Mouse (Mus musculus) limb, embryonic 11.5 days (tissue): ENCODE results near the gene Kcnip4. TPM values are rescaled to one million over a fixed set of nuclear protein-coding genes. Genes with fewer than 3 reads are reported as not detected.

Experiments used
- ATAC-seq: fragments of 200-750 bp; cut with Nextera tagmentation; 2 replicates; pipeline ENCODE4 v1.8.0; 2017; ENCODE audit warnings: low read depth; ENCODE audit not compliant: insufficient number of reproducible peaks, low FRiP score, low TSS enrichment
- DNase-seq: peaks from one replicate; pipeline ENCODE4 v3.0.0-alpha.2; 2015; ENCODE audit warnings: low spot score
- H3K27ac ChIP-seq: fragments of 300-500 bp; sonication (generic); replicated peaks from 2 replicates; pipeline ENCODE4 v1.5.1; 2014; ENCODE audit warnings: low read depth, mild to moderate bottlenecking, low read length
- H3K27me3 ChIP-seq: fragments of 300-500 bp; sonication (generic); 2 replicates; pipeline ENCODE4 v1.6.1; 2014; ENCODE audit warnings: mild to moderate bottlenecking, low read length, mixed read lengths; ENCODE audit not compliant: control insufficient read depth, insufficient read depth
- H3K36me3 ChIP-seq: fragments of 300-500 bp; sonication (generic); 2 replicates; pipeline ENCODE4 v1.6.1; 2014; ENCODE audit warnings: mild to moderate bottlenecking, low read length, moderate library complexity, mixed read lengths; ENCODE audit not compliant: control insufficient read depth, insufficient read depth
- H3K4me1 ChIP-seq: fragments of 300-500 bp; sonication (generic); 2 replicates; pipeline ENCODE4 v1.6.1; 2014; ENCODE audit warnings: low read length, mixed read lengths; ENCODE audit not compliant: control insufficient read depth, insufficient read depth
- H3K4me2 ChIP-seq: fragments of 300-500 bp; sonication (generic); 2 replicates; pipeline ENCODE4 v1.6.1; 2014; ENCODE audit warnings: low read depth, mild to moderate bottlenecking, moderate library complexity; ENCODE audit not compliant: severe bottlenecking
- H3K4me3 ChIP-seq: fragments of 300-500 bp; sonication (generic); 2 replicates; pipeline ENCODE4 v1.5.1; 2014; ENCODE audit warnings: low read depth, low read length
- H3K9ac ChIP-seq: fragments of 300-500 bp; sonication (generic); 2 replicates; pipeline ENCODE4 v1.6.1; 2014; ENCODE audit warnings: mild to moderate bottlenecking, low read length
- H3K9me3 ChIP-seq: fragments of 300-500 bp; sonication (generic); 2 replicates; pipeline ENCODE4 v1.6.1; 2016; ENCODE audit warnings: low read length; ENCODE audit not compliant: control insufficient read depth
- WGBS: fragments of 180-500 bp; shearing (Covaris S2); extraction: QIAGEN DNeasy Blood & Tissue Kit; methylation state at CpG from one replicate; pipeline ENCODE4 v1.1.7; 2014; 5-methylcytosine and 5-hydroxymethylcytosine counted together
- polyA plus RNA-seq: library from polyadenylated mRNA; unstranded; fragments of >200 nt; fragmentation: Nextera tagmentation; extraction: Ambion mirVana; gene quantifications from 2 replicates; pipeline ENCODE4 v1.2.1, GENCODE M21; 2014

Kcnip4 gene
- polyA plus RNA-seq, 1 experiment from 2014 or later: 0.76 TPM

- DNase-seq (no peak), ATAC-seq (no peak)
- H3K27me3 ChIP-seq: no peaks in the 10 kb centered on the region
- no peaks in the 10 kb centered on the region for H3K4me1 ChIP-seq
- no peaks in the 10 kb centered on the region for H3K36me3 ChIP-seq
- H3K27ac ChIP-seq: no peak overlapping the region
- no peak overlapping the region for H3K4me2 ChIP-seq
- no peaks in the 10 kb centered on the region for H3K9me3 ChIP-seq
- H3K9ac ChIP-seq: no peak overlapping the region
- H3K4me3 ChIP-seq: no peak overlapping the region
These were observed 97.0 kb downstream of the Kcnip4 start for GRCm38 (mm10) chr5:49427689-49428088.

- Histone ChIP-seq H3K9ac (no peak overlapping the region), H3K4me2 (no peak overlapping the region), H3K36me3 (no peaks in the 10 kb centered on the region), H3K27ac (no peak overlapping the region), H3K4me3 (no peak overlapping the region), H3K4me1 (no peaks in the 10 kb centered on the region), H3K27me3 (no peaks in the 10 kb centered on the region), H3K9me3 (no peaks in the 10 kb centered on the region)
- no peak for ATAC-seq
- DNase-seq: no peak
These were observed 105.0 kb downstream of the Kcnip4 start for GRCm38 (mm10) chr5:49419707-49420106.

- Histone ChIP-seq H3K4me2 (no peak overlapping the region), H3K9me3 (no peaks in the 10 kb centered on the region), H3K36me3 (no peaks in the 10 kb centered on the region), H3K4me1 (no peaks in the 10 kb centered on the region), H3K9ac (no peak overlapping the region), H3K27me3 (no peaks in the 10 kb centered on the region), H3K4me3 (no peak overlapping the region), H3K27ac (no peak overlapping the region)
- ATAC-seq (no peak), DNase-seq (no peak)
- WGBS: 63% methylated on average over 1 of the region's 1 CpGs
These were observed 116.4 kb downstream of the Kcnip4 start for GRCm38 (mm10) chr5:49408351-49408750.

- no peak for ATAC-seq
- 53% methylated on average over 3 of the region's 3 CpGs for WGBS
These were observed 154.1 kb downstream of the Kcnip4 start for GRCm38 (mm10) chr5:49370543-49371076.

GRCm38 (mm10) chr5:49368636-49369423 is 155.9 kb downstream of the Kcnip4 start:
- Histone ChIP-seq H3K4me2 (no peak overlapping the region), H3K4me1 (no peaks in the 10 kb centered on the region), H3K9ac (no peak overlapping the region), H3K27ac (no peak overlapping the region), H3K4me3 (no peak overlapping the region), H3K27me3 (no peaks in the 10 kb centered on the region), H3K36me3 (no peaks in the 10 kb centered on the region), H3K9me3 (no peaks in the 10 kb centered on the region)
- 52% methylated on average over 13 of the region's 13 CpGs for WGBS
- DNase-seq (peak; percentile 52), ATAC-seq (no peak)

More at GRCm38 (mm10) chr5:49370543-49371076, 154.1 kb downstream of the Kcnip4 start:
- no peak for DNase-seq
- Histone ChIP-seq H3K4me3 (no peak overlapping the region), H3K27me3 (no peaks in the 10 kb centered on the region), H3K4me2 (no peak overlapping the region), H3K9me3 (no peaks in the 10 kb centered on the region), H3K36me3 (no peaks in the 10 kb centered on the region), H3K27ac (no peak overlapping the region), H3K9ac (no peak overlapping the region), H3K4me1 (no peaks in the 10 kb centered on the region)

- H3K4me3 ChIP-seq: no peak overlapping the region
- no peak overlapping the region for H3K4me2 ChIP-seq
- no peak overlapping the region for H3K9ac ChIP-seq
- DNase-seq: no peak
- no peak for ATAC-seq
- H3K27ac ChIP-seq: no peak overlapping the region
- WGBS: 77% methylated on average over 3 of the region's 3 CpGs
- H3K9me3 ChIP-seq: no peaks in the 10 kb centered on the region
- no peaks in the 10 kb centered on the region for H3K27me3 ChIP-seq
- H3K4me1 ChIP-seq: no peaks in the 10 kb centered on the region
- no peaks in the 10 kb centered on the region for H3K36me3 ChIP-seq
These were observed 168.3 kb downstream of the Kcnip4 start for GRCm38 (mm10) chr5:49356381-49356780.

GRCm38 (mm10) chr5:49352061-49352460 is 172.6 kb downstream of the Kcnip4 start:
- H3K4me2 ChIP-seq: no peak overlapping the region
- no peak overlapping the region for H3K4me3 ChIP-seq
- H3K27ac ChIP-seq: no peak overlapping the region
- no peak for ATAC-seq
- DNase-seq: no peak
- no peaks in the 10 kb centered on the region for H3K36me3 ChIP-seq
- 85% methylated on average over 5 of the region's 5 CpGs for WGBS
- H3K9me3 ChIP-seq: no peaks in the 10 kb centered on the region
- H3K9ac ChIP-seq: no peak overlapping the region
- H3K4me1 ChIP-seq: no peaks in the 10 kb centered on the region
- H3K27me3 ChIP-seq: no peaks in the 10 kb centered on the region

- DNase-seq (peak; percentile 54), ATAC-seq (peak; percentile 67; the same call in 1 of the 2 replicates)
- H3K9me3 ChIP-seq: no peaks in the 10 kb centered on the region
- H3K36me3 ChIP-seq: no peaks in the 10 kb centered on the region
- no peak overlapping the region for H3K4me2 ChIP-seq
- no peak overlapping the region for H3K9ac ChIP-seq
- 33% methylated on average over 4 of the region's 4 CpGs for WGBS
- H3K4me1 ChIP-seq: no peaks in the 10 kb centered on the region
- no peak overlapping the region for H3K4me3 ChIP-seq
- no peak overlapping the region for H3K27ac ChIP-seq
- no peaks in the 10 kb centered on the region for H3K27me3 ChIP-seq
These were observed 174.4 kb downstream of the Kcnip4 start for GRCm38 (mm10) chr5:49350126-49350909.
